Mouse (Mus musculus) heart, embryonic 12.5 days (tissue): ENCODE data around the gene Cox15. TPM values are rescaled to one million over a fixed set of nuclear protein-coding genes. Genes with fewer than 3 reads are reported as not detected.

Experiments
- polyA plus RNA-seq: library from polyadenylated mRNA; unstranded; fragments of >200 nt; fragmentation: Nextera tagmentation; extraction: Ambion mirVana; gene quantifications from 2 replicates; pipeline ENCODE4 v1.2.1, GENCODE M21; 2016

Cox15 gene
- polyA plus RNA-seq, 1 experiment from 2014 or later = 13.0 TPM

Other genes with a start within 250 kb of the Cox15 start
- 180 and 181 TPM in 2 replicates for gene Got1, start 228.4 kb downstream of the Cox15 start, polyA plus RNA-seq
- not detected in 2 replicates for gene Nkx2-3, start 140.7 kb downstream of the Cox15 start, polyA plus RNA-seq
- gene Slc25a28, start 78.1 kb downstream of the Cox15 start, polyA plus RNA-seq = 11.1 and 12.6 TPM in 2 replicates
- 6.6 and 8.0 TPM in 2 replicates for gene Entpd7, start 63.3 kb downstream of the Cox15 start, polyA plus RNA-seq
- gene Cutc, start within 50 bp of the Cox15 start, polyA plus RNA-seq = 8.3 and 9.6 TPM in 2 replicates
- 0.45 TPM in 1 of 2 replicates, not detected in the other for gene Abcc2, start 29.2 kb upstream of the Cox15 start, polyA plus RNA-seq
- gene Dnmbp, start 187.2 kb upstream of the Cox15 start, polyA plus RNA-seq = 11.8 and 11.9 TPM in 2 replicates
- gene Cpn1, start 233.6 kb upstream of the Cox15 start, polyA plus RNA-seq = 0.86 and 1.6 TPM in 2 replicates